Mouse (Mus musculus) heart, postnatal 0 days (tissue): ENCODE data around the gene Ttc28. TPM values are rescaled to one million over a fixed set of nuclear protein-coding genes. Genes with fewer than 3 reads are reported as not detected.

Source experiments
- ATAC-seq: fragments of 200-750 bp; cut with Nextera tagmentation; 2 replicates; pipeline ENCODE4 v1.8.0; 2017; ENCODE audit warnings: low read depth, moderate number of reproducible peaks, moderate library complexity; ENCODE audit not compliant: insufficient read depth
- DNase-seq: peaks from one replicate; pipeline ENCODE4 v3.0.0-alpha.2; 2016; ENCODE audit warnings: low spot score
- H3K27ac ChIP-seq: fragments of 300-500 bp; sonication (generic); 2 replicates; pipeline ENCODE4 v1.5.1; 2014; ENCODE audit warnings: low read depth, mild to moderate bottlenecking
- H3K27me3 ChIP-seq: fragments of 300-500 bp; sonication (generic); 2 replicates; pipeline ENCODE4 v1.6.1; 2014; ENCODE audit warnings: low read length, mixed read lengths; ENCODE audit not compliant: control insufficient read depth, insufficient read depth
- H3K36me3 ChIP-seq: fragments of 300-500 bp; sonication (generic); replicated peaks from 2 replicates; pipeline ENCODE4 v1.6.1; 2014; ENCODE audit warnings: low read length, mixed read lengths; ENCODE audit not compliant: control insufficient read depth, insufficient read depth
- H3K4me1 ChIP-seq: fragments of 300-500 bp; sonication (generic); 2 replicates; pipeline ENCODE4 v1.6.1; 2014; ENCODE audit warnings: antibody characterized with exemption; ENCODE audit not compliant: control insufficient read depth, insufficient read depth
- H3K4me2 ChIP-seq: fragments of 300-500 bp; sonication (generic); 2 replicates; pipeline ENCODE4 v1.6.1; 2014; ENCODE audit warnings: low read depth, mild to moderate bottlenecking, low read length, moderate library complexity
- H3K4me3 ChIP-seq: fragments of 300-500 bp; sonication (generic); 2 replicates; pipeline ENCODE4 v1.5.1; 2014; ENCODE audit warnings: low read depth, low read length
- H3K9ac ChIP-seq: fragments of 300-500 bp; sonication (generic); replicated peaks from 2 replicates; pipeline ENCODE4 v1.6.1; 2014; ENCODE audit warnings: low read depth, low read length, mixed read lengths
- H3K9me3 ChIP-seq: fragments of 300-500 bp; sonication (generic); replicated peaks from 2 replicates; pipeline ENCODE4 v1.6.1; 2016; ENCODE audit warnings: low read length; ENCODE audit not compliant: control insufficient read depth
- CTCF ChIP-seq: IDR thresholded peaks from 2 replicates; pipeline ENCODE4 v1.5.1; 2016; ENCODE audit warnings: antibody characterized with exemption, control low read depth, low read depth
- EP300 ChIP-seq: IDR thresholded peaks from 2 replicates; pipeline ENCODE4 v1.6.1; 2016; ENCODE audit warnings: antibody characterized with exemption, low read depth
- WGBS: fragments of 180-500 bp; shearing (Covaris S2); extraction: QIAGEN DNeasy Blood & Tissue Kit; methylation state at CpG from one replicate; pipeline ENCODE4 v1.1.7; 2014; 5-methylcytosine and 5-hydroxymethylcytosine counted together
- polyA plus RNA-seq: library from polyadenylated mRNA; unstranded; fragments of >200 nt; fragmentation: Nextera tagmentation; extraction: Ambion mirVana; gene quantifications from 2 replicates; pipeline ENCODE4 v1.2.1, GENCODE M21; 2015
- total RNA-seq: library from RNA; depleted of rRNA; stranded (reverse); fragments of >200 nt; gene quantifications from 2 replicates; pipeline ENCODE4 v1.2.3, GENCODE M21; 2014; ENCODE audit warnings: low replicate concordance

Gene Ttc28
- total and polyA plus RNA-seq, 2 experiments from 2014 or later = 4.6 to 14.2 TPM

GRCm38 (mm10) chr5:111175410-111175809 is 295.8 kb downstream of the Ttc28 start:
- no peaks in the 10 kb centered on the region for H3K36me3 ChIP-seq
- ATAC-seq (no peak), DNase-seq (no peak)
- no peak overlapping the region for H3K27ac ChIP-seq
- 75% methylated on average over 12 of the region's 12 CpGs for WGBS
- no peaks in the 10 kb centered on the region for H3K9me3 ChIP-seq
- no peak overlapping the region for H3K4me2 ChIP-seq
- TF ChIP-seq CTCF (no peak), EP300 (no peak)
- H3K27me3 ChIP-seq = no peaks in the 10 kb centered on the region
- 0 out of 2 replicates have a peak, but pooled peaks cover 5% of the 10 kb centered on the region for H3K4me1 ChIP-seq
- H3K9ac ChIP-seq = no peak overlapping the region
- no peak overlapping the region for H3K4me3 ChIP-seq

DNA sequence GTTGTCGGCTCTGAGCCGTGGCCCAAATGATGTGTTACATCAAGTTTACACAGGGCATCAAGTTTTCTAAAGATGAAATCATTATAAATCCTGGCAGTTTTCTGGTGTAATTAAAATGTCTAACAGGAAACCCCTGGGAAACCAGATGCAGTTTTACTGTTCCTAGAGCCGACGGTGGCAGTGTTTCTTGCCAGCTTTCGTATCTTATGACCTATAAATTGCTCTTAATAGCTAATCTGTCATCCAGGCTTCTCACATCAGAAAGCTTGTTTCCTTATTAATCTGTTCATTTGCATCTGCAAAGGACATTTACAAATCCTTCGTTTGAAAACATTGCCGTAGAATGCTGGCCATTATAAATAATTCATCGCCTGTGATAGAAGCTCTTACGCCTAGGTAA is 296.2 kb downstream of the Ttc28 start:
- Histone ChIP-seq H3K4me3 (no peak overlapping the region), H3K4me1 (0 out of 2 replicates have a peak, but pooled peaks cover 3% of the 10 kb centered on the region), H3K27me3 (no peaks in the 10 kb centered on the region), H3K4me2 (no peak overlapping the region), H3K36me3 (no peaks in the 10 kb centered on the region), H3K9me3 (no peaks in the 10 kb centered on the region), H3K27ac (no peak overlapping the region), H3K9ac (no peak overlapping the region)
- ATAC-seq (no peak), DNase-seq (no peak)
- TF ChIP-seq EP300 = no peak
- no peak for TF ChIP-seq CTCF
- WGBS = 82% methylated on average over 9 of the region's 9 CpGs

GRCm38 (mm10) chr5:111176441-111176840 is 296.8 kb downstream of the Ttc28 start:
- Histone ChIP-seq H3K9me3 (no peaks in the 10 kb centered on the region), H3K27ac (no peak overlapping the region), H3K4me3 (no peak overlapping the region), H3K9ac (no peak overlapping the region), H3K4me1 (0 out of 2 replicates have a peak, but pooled peaks cover 3% of the 10 kb centered on the region), H3K27me3 (no peaks in the 10 kb centered on the region), H3K4me2 (no peak overlapping the region), H3K36me3 (no peaks in the 10 kb centered on the region)
- DNase-seq (no peak), ATAC-seq (no peak)
- no peak for TF ChIP-seq CTCF
- no peak for TF ChIP-seq EP300
- WGBS = 87% methylated on average over 13 of the region's 13 CpGs

GRCm38 (mm10) chr5:111178324-111179076 is 298.9 kb downstream of the Ttc28 start:
- WGBS = 66% methylated on average over 21 of the region's 21 CpGs
- H3K27me3 ChIP-seq = no peaks in the 10 kb centered on the region
- H3K9me3 ChIP-seq = no peaks in the 10 kb centered on the region
- DNase-seq = peak; percentile 60
- H3K4me2 ChIP-seq = peak overlapping the region; percentile 24; the same call in 1 of the 2 replicates
- ATAC-seq = peak; percentile 76
- H3K27ac ChIP-seq = peak overlapping the region; percentile 78
- H3K9ac ChIP-seq = no peak overlapping the region
- TF ChIP-seq CTCF = no peak
- no peak for TF ChIP-seq EP300
- no peaks in the 10 kb centered on the region for H3K36me3 ChIP-seq
- 0 out of 2 replicates have a peak, but pooled peaks cover 3% of the 10 kb centered on the region for H3K4me1 ChIP-seq
- peak overlapping the region; percentile 6; the same call in 1 of the 2 replicates for H3K4me3 ChIP-seq

DNA sequence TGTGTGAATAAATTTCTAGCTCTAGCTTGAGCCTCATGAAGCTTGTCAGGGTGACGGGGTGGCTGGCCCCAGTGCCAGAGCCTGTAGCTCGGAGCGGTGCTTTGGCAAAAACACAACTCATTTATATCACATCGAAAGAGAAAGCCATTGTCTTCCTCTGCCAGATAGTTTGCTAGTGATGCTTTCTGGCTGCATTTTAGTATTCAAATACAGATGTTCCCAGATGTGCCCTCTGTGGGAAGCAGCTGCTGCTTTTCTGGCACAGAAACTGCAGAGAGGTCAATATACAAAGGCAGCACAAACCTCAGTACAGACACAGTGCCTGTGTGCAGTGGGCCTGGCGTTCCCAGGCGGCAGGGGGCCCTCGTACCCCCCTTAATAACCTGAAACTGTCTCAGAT is 300.0 kb downstream of the Ttc28 start:
- no peak overlapping the region for H3K4me3 ChIP-seq
- H3K36me3 ChIP-seq = 0 out of 2 replicates have a peak, but pooled peaks cover 2% of the 10 kb centered on the region
- H3K9me3 ChIP-seq = no peaks in the 10 kb centered on the region
- no peak overlapping the region for H3K9ac ChIP-seq
- TF ChIP-seq CTCF = no peak
- TF ChIP-seq EP300 = no peak
- H3K4me2 ChIP-seq = no peak overlapping the region
- no peak for DNase-seq
- WGBS = 64% methylated on average over 7 of the region's 7 CpGs
- 0 out of 2 replicates have a peak, but pooled peaks cover 3% of the 10 kb centered on the region for H3K4me1 ChIP-seq
- ATAC-seq = no peak
- H3K27me3 ChIP-seq = no peaks in the 10 kb centered on the region
- peak overlapping the region; percentile 1; the same call in 1 of the 2 replicates for H3K27ac ChIP-seq
